Mouse (Mus musculus) forelimb bud, embryonic 11.5 days (tissue): ENCODE data around the gene Edc3.
A peak's percentile ranks its signal among the peaks of the same experiment; 100 is the strongest.

Experiments
- DNase-seq: peaks from one replicate; pipeline ENCODE4 v3.0.0-alpha.2; 2012; ENCODE audit warnings: low read depth, low spot score

Gene Edc3

GRCm38 (mm10) chr9:57761563-57762551 is 53.5 kb downstream of the Edc3 start:
- DNase-seq, result no peak

- DNase-seq, result no peak
Measured at GRCm38 (mm10) chr9:57762563-57762991, 54.2 kb downstream of the Edc3 start.

GRCm38 (mm10) chr9:57764147-57764973 is 56.0 kb downstream of the Edc3 start:
- DNase-seq, result no peak

- DNase-seq, result peak; percentile 89
Measured at GRCm38 (mm10) chr9:57764974-57765363, 56.6 kb downstream of the Edc3 start.

GRCm38 (mm10) chr9:57765364-57766351 is 57.3 kb downstream of the Edc3 start, which contains the start of gene Clk3:
Clk3 (minus strand) TSS chr9:57765860.
- DNase-seq, result peak; percentile 31

GRCm38 (mm10) chr9:57766431-57766830 is 58.1 kb downstream of the Edc3 start:
- no peak for DNase-seq

GRCm38 (mm10) chr9:57767231-57767630 is 58.9 kb downstream of the Edc3 start:
- DNase-seq, result no peak

GRCm38 (mm10) chr9:57769539-57770069 is 61.3 kb downstream of the Edc3 start:
- DNase-seq, result no peak

GRCm38 (mm10) chr9:57770214-57770613 is 61.9 kb downstream of the Edc3 start:
- no peak for DNase-seq

- no peak for DNase-seq
Measured at GRCm38 (mm10) chr9:57770836-57771235, 62.5 kb downstream of the Edc3 start.

- no peak for DNase-seq
Measured at GRCm38 (mm10) chr9:57773754-57774153, 65.4 kb downstream of the Edc3 start.

- DNase-seq, result no peak
Measured at GRCm38 (mm10) chr9:57774168-57774567, 65.8 kb downstream of the Edc3 start.

- no peak for DNase-seq
Measured at GRCm38 (mm10) chr9:57775026-57775425, 66.7 kb downstream of the Edc3 start.

- no peak for DNase-seq
Measured at GRCm38 (mm10) chr9:57775736-57776135, 67.4 kb downstream of the Edc3 start.

- DNase-seq, result no peak
Measured at GRCm38 (mm10) chr9:57782656-57783055, 74.3 kb downstream of the Edc3 start.

GRCm38 (mm10) chr9:57789733-57790132 is 81.4 kb downstream of the Edc3 start:
- no peak for DNase-seq

GRCm38 (mm10) chr9:57797456-57797855 is 89.1 kb downstream of the Edc3 start:
- DNase-seq, result no peak

- DNase-seq, result peak; percentile 62
Measured at GRCm38 (mm10) chr9:57798725-57799253, 90.4 kb downstream of the Edc3 start.

- no peak for DNase-seq
Measured at GRCm38 (mm10) chr9:57800325-57800975, 92.1 kb downstream of the Edc3 start.
